Mouse (Mus musculus) embryonic facial prominence, embryonic 13.5 days (tissue): ENCODE results near the gene Tenm3. TPM values are rescaled to one million over a fixed set of nuclear protein-coding genes. Genes with fewer than 3 reads are reported as not detected.

ENCODE experiments used
- ATAC-seq: fragments of 200-750 bp; cut with Nextera tagmentation; 2 replicates; pipeline ENCODE4 v1.8.0; 2017; ENCODE audit warnings: low read depth; ENCODE audit not compliant: insufficient number of reproducible peaks, insufficient read depth, low FRiP score, low TSS enrichment
- H3K27ac ChIP-seq: fragments of 300-500 bp; sonication (generic); 2 replicates; pipeline ENCODE4 v1.5.1; 2015; ENCODE audit warnings: moderate library complexity, mild to moderate bottlenecking, inconsistent platforms
- H3K27me3 ChIP-seq: fragments of 300-500 bp; sonication (generic); 2 replicates; pipeline ENCODE4 v1.6.1; 2015; ENCODE audit warnings: mild to moderate bottlenecking, inconsistent platforms
- H3K36me3 ChIP-seq: fragments of 300-500 bp; sonication (generic); 2 replicates; pipeline ENCODE4 v1.6.1; 2015; ENCODE audit warnings: mild to moderate bottlenecking, inconsistent platforms
- H3K4me1 ChIP-seq: fragments of 300-500 bp; sonication (generic); 2 replicates; pipeline ENCODE4 v1.6.1; 2015; ENCODE audit warnings: inconsistent platforms
- H3K4me2 ChIP-seq: fragments of 300-500 bp; sonication (generic); 2 replicates; pipeline ENCODE4 v1.6.1; 2015; ENCODE audit warnings: moderate library complexity, mild to moderate bottlenecking, inconsistent platforms
- H3K4me3 ChIP-seq: fragments of 300-500 bp; sonication (generic); 2 replicates; pipeline ENCODE4 v1.5.1; 2015; ENCODE audit warnings: mild to moderate bottlenecking, inconsistent platforms
- H3K9ac ChIP-seq: fragments of 300-500 bp; sonication (generic); 2 replicates; pipeline ENCODE4 v1.6.1; 2015; ENCODE audit warnings: mild to moderate bottlenecking, inconsistent platforms
- H3K9me3 ChIP-seq: fragments of 300-500 bp; sonication (generic); 2 replicates; pipeline ENCODE4 v1.6.1; 2016; ENCODE audit warnings: inconsistent platforms
- WGBS: fragments of 180-500 bp; shearing (Covaris S2); methylation state at CpG from one replicate; pipeline ENCODE4 v1.1.7; 2015; ENCODE audit warnings: mixed read lengths; 5-methylcytosine and 5-hydroxymethylcytosine counted together
- polyA plus RNA-seq: library from polyadenylated mRNA; unstranded; fragments of >200 nt; fragmentation: Nextera tagmentation; extraction: Ambion mirVana; gene quantifications from 2 replicates; pipeline ENCODE4 v1.2.1, GENCODE M21; 2015

The Tenm3 gene
- polyA plus RNA-seq, 1 experiment from 2014 or later, result 53.7 TPM

GRCm38 (mm10) chr8:48604190-48604897, 239.4 kb downstream of the Tenm3 start:
- peaks cover 15% of the 10 kb centered on the region for H3K4me1 ChIP-seq
- H3K27ac ChIP-seq, result no peak overlapping the region
- no peak overlapping the region for H3K9ac ChIP-seq
- 79% methylated on average over 10 of the region's 10 CpGs for WGBS
- no peaks in the 10 kb centered on the region for H3K9me3 ChIP-seq
- H3K27me3 ChIP-seq, result no peaks in the 10 kb centered on the region
- H3K36me3 ChIP-seq, result no peaks in the 10 kb centered on the region
- no peak overlapping the region for H3K4me2 ChIP-seq
- H3K4me3 ChIP-seq, result no peak overlapping the region
- ATAC-seq, result no peak

GRCm38 (mm10) chr8:48603165-48603840, 240.4 kb downstream of the Tenm3 start:
- Histone ChIP-seq H3K27ac (no peak overlapping the region), H3K27me3 (no peaks in the 10 kb centered on the region), H3K4me3 (no peak overlapping the region), H3K4me2 (no peak overlapping the region), H3K4me1 (peaks cover 26% of the 10 kb centered on the region), H3K9me3 (no peaks in the 10 kb centered on the region), H3K36me3 (no peaks in the 10 kb centered on the region), H3K9ac (no peak overlapping the region)
- ATAC-seq, result no peak
- 90% methylated on average over 15 of the region's 15 CpGs for WGBS

- WGBS, result 85% methylated on average over 4 of the region's 4 CpGs
- Histone ChIP-seq H3K4me1 (peaks cover 31% of the 10 kb centered on the region), H3K4me2 (no peak overlapping the region), H3K9me3 (no peaks in the 10 kb centered on the region), H3K27me3 (no peaks in the 10 kb centered on the region), H3K27ac (peak overlapping the region; percentile 68), H3K9ac (no peak overlapping the region), H3K4me3 (no peak overlapping the region), H3K36me3 (no peaks in the 10 kb centered on the region)
- no peak for ATAC-seq
Measured at GRCm38 (mm10) chr8:48601621-48602020, 242.1 kb downstream of the Tenm3 start.

- no peak overlapping the region for H3K4me2 ChIP-seq
- H3K4me1 ChIP-seq, result peaks cover 36% of the 10 kb centered on the region
- no peak for ATAC-seq
- no peak overlapping the region for H3K9ac ChIP-seq
- H3K9me3 ChIP-seq, result no peaks in the 10 kb centered on the region
- H3K36me3 ChIP-seq, result no peaks in the 10 kb centered on the region
- no peaks in the 10 kb centered on the region for H3K27me3 ChIP-seq
- peak overlapping the region; percentile 81 for H3K27ac ChIP-seq
- H3K4me3 ChIP-seq, result no peak overlapping the region
- 68% methylated on average over 4 of the region's 4 CpGs for WGBS
Measured at GRCm38 (mm10) chr8:48599028-48599427, 244.7 kb downstream of the Tenm3 start.

DNA sequence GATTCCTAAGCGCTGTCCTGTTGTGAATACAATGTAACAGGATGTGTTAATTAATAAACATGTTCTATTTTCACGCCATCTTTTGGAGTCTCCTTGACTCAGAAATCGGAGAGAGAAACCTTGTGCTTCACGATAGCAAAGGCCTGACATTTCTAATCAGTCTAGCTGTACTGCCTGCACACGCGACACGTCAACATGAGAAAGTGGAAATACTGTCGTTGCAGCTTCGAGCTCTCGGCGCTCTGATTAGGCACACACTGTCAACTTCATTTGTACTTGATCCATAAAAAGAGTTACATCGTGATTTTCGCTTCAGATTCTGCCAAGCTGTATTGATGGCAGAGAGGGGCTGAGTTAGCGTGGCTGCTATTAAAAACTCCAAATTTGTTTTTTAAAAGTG, 247.4 kb downstream of the Tenm3 start:
- WGBS, result 80% methylated on average over 14 of the region's 14 CpGs
- Histone ChIP-seq H3K4me3 (no peak overlapping the region), H3K4me1 (peaks cover 36% of the 10 kb centered on the region), H3K27me3 (no peaks in the 10 kb centered on the region), H3K36me3 (no peaks in the 10 kb centered on the region), H3K27ac (no peak overlapping the region), H3K9me3 (no peaks in the 10 kb centered on the region), H3K4me2 (no peak overlapping the region), H3K9ac (no peak overlapping the region)
- no peak for ATAC-seq

DNA sequence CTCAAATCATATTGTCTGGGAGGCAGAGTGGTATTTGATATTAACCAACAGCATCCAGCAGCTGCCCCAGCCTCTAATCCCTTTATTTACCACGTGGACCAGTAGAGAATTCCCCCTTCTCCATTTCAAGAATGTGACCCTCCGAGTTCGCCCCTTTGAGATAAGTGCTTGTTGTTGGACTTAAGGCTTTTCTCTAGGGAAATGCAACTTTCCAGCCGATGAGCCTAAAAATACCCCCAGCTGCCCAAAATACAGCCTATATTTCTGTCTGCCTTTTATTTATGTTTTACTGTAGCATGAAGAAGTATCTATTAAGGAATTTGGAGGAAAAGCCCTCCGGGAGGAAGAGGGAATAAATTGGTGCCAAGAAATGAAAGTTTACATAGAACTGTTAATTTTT, 251.9 kb downstream of the Tenm3 start:
- Histone ChIP-seq H3K4me3 (no peak overlapping the region), H3K9ac (no peak overlapping the region), H3K27me3 (no peaks in the 10 kb centered on the region), H3K27ac (no peak overlapping the region), H3K4me2 (no peak overlapping the region), H3K36me3 (no peaks in the 10 kb centered on the region), H3K9me3 (no peaks in the 10 kb centered on the region), H3K4me1 (peaks cover 19% of the 10 kb centered on the region)
- no peak for ATAC-seq
- WGBS, result 24% methylated on average over 5 of the region's 5 CpGs

GRCm38 (mm10) chr8:48579732-48580131, 264.0 kb downstream of the Tenm3 start:
- 31% methylated on average over 6 of the region's 6 CpGs for WGBS

DNA sequence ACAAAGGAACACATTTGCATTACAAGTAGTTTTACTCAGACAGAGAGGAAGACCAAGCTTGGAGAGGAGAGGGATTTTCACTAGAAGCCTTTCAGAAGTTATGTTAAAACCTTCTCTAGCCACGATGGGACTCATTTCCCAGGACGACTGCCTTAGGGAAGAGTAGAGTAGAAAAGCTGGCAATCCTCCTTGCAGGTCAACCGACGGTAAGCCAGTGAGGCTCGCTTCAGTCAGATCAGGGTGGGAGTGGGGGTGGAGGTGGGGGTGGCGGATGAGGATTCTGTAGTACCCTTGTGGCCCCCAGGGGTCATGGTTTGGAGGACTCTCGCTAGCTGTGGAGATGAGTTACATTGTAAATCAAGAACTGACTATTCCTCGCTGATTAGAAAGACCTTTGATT, 264.6 kb downstream of the Tenm3 start:
- no peaks in the 10 kb centered on the region for H3K36me3 ChIP-seq
- no peaks in the 10 kb centered on the region for H3K27me3 ChIP-seq
- WGBS, result 14% methylated on average over 8 of the region's 8 CpGs
- no peak for ATAC-seq
- no peak overlapping the region for H3K4me3 ChIP-seq
- H3K9ac ChIP-seq, result no peak overlapping the region
- H3K27ac ChIP-seq, result no peak overlapping the region
- no peaks in the 10 kb centered on the region for H3K9me3 ChIP-seq
- H3K4me1 ChIP-seq, result peaks cover 9% of the 10 kb centered on the region; the same call in 1 of the 2 replicates
- H3K4me2 ChIP-seq, result no peak overlapping the region

More at GRCm38 (mm10) chr8:48579732-48580131, 264.0 kb downstream of the Tenm3 start:
- Histone ChIP-seq H3K4me1 (peaks cover 9% of the 10 kb centered on the region; the same call in 1 of the 2 replicates), H3K27me3 (no peaks in the 10 kb centered on the region), H3K36me3 (no peaks in the 10 kb centered on the region), H3K4me2 (no peak overlapping the region), H3K9me3 (no peaks in the 10 kb centered on the region), H3K27ac (no peak overlapping the region), H3K9ac (no peak overlapping the region), H3K4me3 (no peak overlapping the region)
- ATAC-seq, result no peak

GRCm38 (mm10) chr8:48572941-48573340, 270.8 kb downstream of the Tenm3 start:
- Histone ChIP-seq H3K4me3 (no peak overlapping the region), H3K27ac (0 out of 2 replicates have a peak overlapping the region, but pooled peaks have one; percentile 22), H3K36me3 (no peaks in the 10 kb centered on the region), H3K4me2 (no peak overlapping the region), H3K9ac (no peak overlapping the region), H3K9me3 (no peaks in the 10 kb centered on the region), H3K4me1 (peaks cover 29% of the 10 kb centered on the region), H3K27me3 (no peaks in the 10 kb centered on the region)
- no peak for ATAC-seq
- 55% methylated on average over 1 of the region's 1 CpGs for WGBS

DNA sequence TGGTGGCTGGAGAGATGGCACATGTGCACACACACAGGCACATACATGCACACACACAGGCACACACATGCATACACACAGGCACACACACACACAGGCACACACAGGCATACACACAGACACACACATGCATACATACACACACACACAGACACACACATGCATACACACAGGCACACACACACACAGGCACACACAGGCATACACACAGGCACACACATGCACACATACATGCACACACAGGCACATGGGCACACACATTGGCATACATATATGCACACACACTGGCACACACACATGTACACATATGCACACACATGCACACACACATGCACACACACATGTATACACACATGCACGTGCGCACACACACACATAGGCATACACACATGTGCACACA, 271.4 kb downstream of the Tenm3 start:
- Histone ChIP-seq H3K4me2 (no peak overlapping the region), H3K9me3 (no peaks in the 10 kb centered on the region), H3K36me3 (no peaks in the 10 kb centered on the region), H3K27ac (no peak overlapping the region), H3K27me3 (no peaks in the 10 kb centered on the region), H3K4me3 (no peak overlapping the region), H3K9ac (no peak overlapping the region), H3K4me1 (peaks cover 35% of the 10 kb centered on the region)
- ATAC-seq, result no peak
- WGBS, result 94% methylated on average over 2 of the region's 2 CpGs

GRCm38 (mm10) chr8:48568608-48569007, 275.1 kb downstream of the Tenm3 start:
- peak overlapping the region; percentile 78 for H3K27ac ChIP-seq

More at GRCm38 (mm10) chr8:48568608-48569007, 275.1 kb downstream of the Tenm3 start:
- no peaks in the 10 kb centered on the region for H3K27me3 ChIP-seq
- H3K9me3 ChIP-seq, result no peaks in the 10 kb centered on the region
- H3K4me1 ChIP-seq, result peaks cover 40% of the 10 kb centered on the region
- 16% methylated on average over 4 of the region's 4 CpGs for WGBS
- H3K4me3 ChIP-seq, result no peak overlapping the region
- ATAC-seq, result no peak
- H3K4me2 ChIP-seq, result peak overlapping the region; percentile 26; the same call in 1 of the 2 replicates
- H3K9ac ChIP-seq, result no peak overlapping the region
- H3K36me3 ChIP-seq, result no peaks in the 10 kb centered on the region
